Mouse (Mus musculus): ENCODE measurements around the gene Cfap77. TPM values are rescaled to one million over a fixed set of nuclear protein-coding genes. Genes with fewer than 3 reads are reported as not detected.

Gene Cfap77
- total RNA-seq, 2 experiments from 2014 or later = not detected

Other genes with a start within 250 kb of the Cfap77 start
- gene Gtf3c4, start 214.7 kb downstream of the Cfap77 start, total RNA-seq (2021) = 10 to 100 TPM; 18.7 to 20.3 TPM
- 1 to 10 TPM; 2.7 to 3.4 TPM for gene Ddx31, start 214.7 kb downstream of the Cfap77 start, total RNA-seq (2021)
- not detected for gene Barhl1, start 138.4 kb downstream of the Cfap77 start, total RNA-seq (2021)
- gene Ttf1, start 5.2 kb upstream of the Cfap77 start, total RNA-seq (2021) = 1 to 10 TPM; 6.1 to 7.2 TPM
- gene Setx, start 69.1 kb upstream of the Cfap77 start, total RNA-seq (2021) = 10 to 100 TPM; 29.8 to 35.0 TPM
- 1 to 10 TPM; 4.6 to 5.8 TPM for gene Ntng2, start 197.9 kb upstream of the Cfap77 start, total RNA-seq (2021)